Mouse (Mus musculus) liver, adult 2 months (tissue): ENCODE measurements at regions not wholly inside any gene's neighbourhood (a gene's known extent, or its start where the extent isn't known, plus 50 kb on each side); places are given as distances from the start of the nearest gene placed in this dataset.

Source experiments
- CTCF ChIP-seq: fragments of 200-500 bp; IDR thresholded peaks from 2 replicates; pipeline ENCODE4 v1.5.1; 2011; ENCODE audit warnings: low read depth, low read length, control low read depth
- POLR2A ChIP-seq: fragments of 200-500 bp; IDR thresholded peaks from 2 replicates; pipeline ENCODE4 v1.6.1; 2011; ENCODE audit warnings: low read length, control low read depth; ENCODE audit not compliant: insufficient read depth; ENCODE audit errors: extremely low read depth

GRCm38 (mm10) chr2:160117148-160117547 lies 216.8 kb downstream of the Gm826 start:
- TF ChIP-seq CTCF (no peak), POLR2A (no peak)
